Mouse (Mus musculus) liver, embryonic 14.5 days (tissue): ENCODE results near the gene Lmo1.

Source experiments
- CTCF ChIP-seq: IDR thresholded peaks from 2 replicates; pipeline ENCODE4 v1.5.1; 2016; ENCODE audit warnings: antibody characterized with exemption, low read depth, control low read depth
- EP300 ChIP-seq: IDR thresholded peaks from 2 replicates; pipeline ENCODE4 v1.6.1; 2016; ENCODE audit warnings: antibody characterized with exemption, low read depth

GRCm38 (mm10) chr7:109207811-109208210 is 32.8 kb upstream of the Lmo1 start:
- no peak for TF ChIP-seq CTCF
- no peak for TF ChIP-seq EP300
